Mouse (Mus musculus) MN1 (cell line): ENCODE measurements at regions not wholly inside any gene's neighbourhood (a gene's known extent, or its start where the extent isn't known, plus 50 kb on each side); places are given as distances from the start of the nearest gene placed in this dataset.

Experiments used
- DNase-seq: peaks from one replicate; pipeline ENCODE4 v3.0.0-alpha.2; 2016; ENCODE audit warnings: low spot score

- DNase-seq: no peak
Measured at GRCm38 (mm10) chr10:122386748-122387147, 61.6 kb upstream of the Avpr1a start.

- DNase-seq: no peak
Measured at GRCm38 (mm10) chr10:122379661-122380344, 68.5 kb upstream of the Avpr1a start.

DNA sequence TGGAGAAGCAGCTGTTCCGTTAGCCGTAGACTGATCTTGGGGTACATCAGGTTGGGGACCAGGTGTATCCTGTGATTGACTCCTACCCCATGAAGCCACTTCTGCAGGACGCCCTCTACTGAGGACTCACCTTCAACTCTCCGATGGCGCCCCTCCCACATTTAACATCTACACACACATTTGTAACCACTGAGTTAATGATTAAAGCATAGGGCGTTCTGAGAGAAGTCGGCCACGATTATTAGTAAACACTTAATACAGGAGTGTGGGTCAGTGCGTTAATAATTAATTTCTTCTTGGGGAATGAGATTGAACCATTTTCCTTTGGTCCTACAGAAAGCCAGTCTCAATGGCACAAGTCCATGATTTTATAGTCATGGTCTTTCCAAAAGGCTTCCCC is 105.0 kb upstream of the Avpr1a start:
- no peak for DNase-seq

DNA sequence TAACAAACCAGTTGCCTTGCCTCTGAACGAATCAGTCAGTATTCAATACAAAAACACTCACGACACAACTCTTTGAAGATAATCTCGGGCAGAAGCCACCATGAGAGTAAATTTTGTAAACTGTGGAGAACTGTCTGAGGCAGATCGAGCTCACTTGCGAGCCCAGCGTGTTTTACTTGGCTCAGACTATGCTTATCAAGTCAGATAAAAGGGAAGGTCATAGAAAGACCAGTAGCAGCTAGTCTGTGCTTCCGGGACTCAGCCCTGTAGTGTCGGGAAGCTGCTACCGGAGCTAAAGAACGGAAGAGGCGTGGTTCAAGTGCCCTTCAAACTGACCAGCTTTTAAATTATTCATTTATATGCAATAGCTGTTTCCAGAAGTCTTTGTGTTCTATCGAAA is 105.9 kb upstream of the Avpr1a start:
- DNase-seq: no peak

GRCm38 (mm10) chr10:122326851-122327250 is 121.4 kb upstream of the Avpr1a start:
- DNase-seq: no peak

- DNase-seq: peak; percentile 24
Measured at GRCm38 (mm10) chr10:122318886-122319285, 129.4 kb upstream of the Avpr1a start.

GRCm38 (mm10) chr10:122310646-122311193 is 137.6 kb upstream of the Avpr1a start:
- no peak for DNase-seq

DNA sequence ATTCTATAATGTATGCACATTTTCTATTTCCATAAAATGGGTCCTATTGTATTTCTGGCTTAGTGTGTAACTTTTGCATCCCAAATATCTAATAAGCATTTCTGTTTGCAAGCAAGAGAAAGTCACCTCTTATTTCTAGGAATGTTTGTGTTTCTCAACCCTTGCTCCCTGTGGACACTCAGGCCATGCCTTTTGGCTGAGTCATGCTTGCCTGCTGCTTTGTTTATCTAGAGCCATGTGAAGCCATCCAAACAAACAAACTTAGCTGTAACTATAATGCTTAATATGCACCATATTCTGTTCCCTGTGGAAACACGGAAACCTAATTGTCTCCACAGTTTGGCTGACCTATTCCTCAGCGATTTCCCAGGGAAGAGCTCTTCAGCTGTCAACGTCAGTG is 139.6 kb upstream of the Avpr1a start:
- no peak for DNase-seq

GRCm38 (mm10) chr10:122302259-122302658 is 146.0 kb upstream of the Avpr1a start:
- no peak for DNase-seq

DNA sequence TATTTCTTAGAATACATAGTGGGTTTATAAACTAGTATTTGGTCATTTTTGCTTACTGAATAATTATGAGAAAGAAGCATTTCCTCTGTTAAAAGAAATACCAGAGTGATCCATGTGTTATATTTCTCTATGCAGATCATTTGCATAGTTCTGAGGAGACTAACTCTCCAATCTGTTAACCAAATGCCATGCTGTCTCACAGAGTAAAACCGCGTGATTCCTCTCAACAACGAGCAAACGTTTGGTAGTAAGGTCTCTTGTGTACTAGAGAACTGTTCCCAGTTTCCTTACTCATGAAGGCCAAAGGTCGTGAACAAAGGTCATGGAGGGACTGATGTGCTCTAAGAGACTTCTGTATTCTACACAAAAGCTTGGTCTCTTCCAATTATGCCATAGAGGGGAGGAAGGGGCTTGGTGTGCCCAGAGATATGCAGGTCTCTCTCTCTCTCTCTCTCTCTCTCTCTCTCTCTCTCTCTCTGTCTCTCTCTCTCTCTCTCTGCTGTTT is 152.3 kb upstream of the Avpr1a start:
- DNase-seq: no peak

DNA sequence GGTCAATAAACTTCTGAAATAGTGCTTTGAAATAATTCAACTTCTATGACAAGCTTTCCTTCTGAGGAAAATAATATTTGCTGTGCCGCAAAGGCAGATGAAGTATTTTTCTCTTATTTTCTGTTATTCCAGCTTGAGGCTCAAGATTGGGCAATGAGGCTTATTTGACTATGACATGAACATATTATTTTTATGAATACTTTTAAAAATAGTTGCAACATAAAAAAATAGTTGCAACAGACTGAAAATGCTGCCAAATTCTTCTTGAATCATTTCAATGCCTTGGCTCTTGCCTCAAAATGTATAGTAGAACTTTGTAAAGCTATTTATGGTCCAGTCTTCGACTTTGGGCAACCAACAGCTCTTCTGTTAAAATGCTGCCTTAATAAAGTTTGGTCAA is 156.7 kb upstream of the Avpr1a start:
- no peak for DNase-seq

GRCm38 (mm10) chr10:122291091-122291490 is 157.2 kb upstream of the Avpr1a start:
- no peak for DNase-seq

DNA sequence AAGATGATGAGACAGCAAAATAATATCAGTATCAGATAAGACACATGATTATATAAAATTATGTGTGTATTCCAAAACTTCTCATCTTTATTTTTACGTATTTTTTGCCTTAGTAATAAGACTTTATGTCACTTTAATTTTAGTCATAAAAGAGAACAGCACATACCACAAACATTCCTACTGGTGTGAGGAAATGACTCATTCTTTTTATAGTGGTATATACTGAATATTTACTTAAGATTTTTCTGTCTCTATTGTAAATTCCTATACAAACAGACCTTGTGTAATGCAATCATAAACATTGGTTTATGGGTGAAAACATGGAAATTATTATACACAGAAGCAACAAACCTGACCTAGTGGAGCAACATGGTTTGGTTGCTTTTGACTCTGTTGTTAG is 173.4 kb upstream of the Avpr1a start:
- DNase-seq: no peak

- no peak for DNase-seq
Measured at GRCm38 (mm10) chr10:122274181-122274580, 174.1 kb upstream of the Avpr1a start.

DNA sequence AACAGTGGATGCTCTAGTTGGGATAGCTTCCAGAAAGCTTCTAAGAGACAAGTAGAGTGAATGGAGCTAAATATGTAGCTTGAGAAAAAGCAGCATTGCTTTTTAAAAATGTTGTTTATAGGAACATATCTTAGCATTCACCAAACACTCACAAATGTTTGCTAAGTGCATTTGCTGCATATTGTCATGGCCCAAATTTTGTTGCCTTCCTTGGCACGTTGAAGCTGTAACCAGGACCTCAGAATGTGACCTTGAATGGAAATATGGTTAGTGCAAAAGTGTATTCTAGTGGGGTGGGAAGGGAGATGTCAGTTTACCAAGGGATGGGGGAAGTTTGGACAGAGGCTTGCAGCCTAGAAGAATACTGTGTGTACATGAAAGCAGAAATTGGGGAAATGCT is 166.9 kb upstream of the Rxylt1 start:
- DNase-seq: no peak

DNA sequence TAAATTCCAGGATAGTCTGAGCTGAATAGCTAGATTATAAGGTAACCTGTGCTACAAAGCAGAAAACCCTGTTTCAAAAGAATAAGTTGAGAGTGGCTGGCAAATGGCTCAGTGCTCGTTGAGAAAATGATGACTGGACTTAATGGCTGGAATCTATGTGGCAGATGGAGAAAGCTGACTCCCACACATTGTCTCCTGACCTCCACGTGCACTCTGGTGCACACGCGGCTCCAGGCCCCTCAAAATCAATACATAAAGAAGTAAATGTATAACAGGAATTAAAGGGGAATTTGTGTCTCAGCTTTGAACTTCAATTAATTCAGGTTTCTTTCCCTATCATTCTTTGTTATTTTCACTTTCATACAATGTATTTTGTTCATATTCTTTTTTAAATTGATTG is 162.2 kb upstream of the Rxylt1 start:
- DNase-seq: no peak

DNA sequence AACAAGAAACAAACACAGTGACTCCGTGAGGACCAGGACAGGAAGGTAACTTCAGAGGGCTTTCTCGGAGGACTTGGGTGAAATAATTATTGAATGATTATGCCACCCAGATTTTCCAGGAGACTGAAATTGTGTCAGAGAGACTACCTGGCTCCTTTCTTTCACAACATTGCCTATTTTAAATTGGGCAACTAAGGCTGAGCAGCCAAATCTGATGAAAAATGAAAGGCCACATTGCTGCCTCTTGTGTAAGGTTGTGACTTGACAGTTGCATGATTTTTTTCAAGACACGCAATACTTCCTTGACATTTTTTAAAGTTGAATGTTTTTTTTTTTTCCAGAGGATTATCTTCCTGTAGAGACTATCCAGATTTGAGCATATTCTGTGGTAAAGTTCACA is 161.5 kb upstream of the Rxylt1 start:
- no peak for DNase-seq

DNA sequence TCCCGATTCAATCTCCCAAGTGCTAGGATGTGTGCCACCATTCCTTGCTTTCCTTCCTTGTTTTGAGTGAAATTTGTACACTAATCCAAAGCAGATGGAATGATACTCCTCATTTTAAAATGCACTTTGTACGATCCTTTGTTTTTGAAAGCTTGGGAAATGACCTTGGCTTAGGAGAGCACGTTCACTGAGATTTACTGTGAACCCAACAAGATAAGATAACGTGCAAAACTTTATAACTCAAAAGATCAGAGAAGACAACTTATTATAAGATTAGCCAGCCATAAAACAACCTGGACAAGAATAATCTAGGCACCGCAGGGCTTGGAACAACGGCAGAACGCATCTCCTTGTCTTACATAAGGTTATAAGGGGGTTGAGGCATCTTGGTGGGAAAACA is 134.6 kb upstream of the Rxylt1 start:
- no peak for DNase-seq

DNA sequence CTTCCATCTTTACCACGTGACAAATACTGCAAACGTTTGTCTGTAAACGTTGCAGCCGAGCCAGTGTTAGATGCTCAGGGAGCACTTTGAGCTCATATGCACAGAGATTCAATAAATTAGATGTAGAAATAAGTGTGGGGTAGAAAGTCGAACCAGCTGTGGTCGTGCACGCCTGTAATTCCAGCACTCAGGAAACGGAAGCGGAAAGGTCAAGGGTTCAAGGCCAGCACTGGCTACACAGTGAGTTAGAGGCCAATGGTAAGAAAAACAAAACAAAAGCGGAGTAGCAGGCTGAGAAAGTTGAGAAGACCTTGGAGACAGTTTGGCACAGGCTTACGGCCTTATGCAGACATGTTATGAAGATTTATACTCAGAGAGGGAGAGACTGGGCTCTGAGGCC is 133.6 kb upstream of the Rxylt1 start:
- DNase-seq: no peak

DNA sequence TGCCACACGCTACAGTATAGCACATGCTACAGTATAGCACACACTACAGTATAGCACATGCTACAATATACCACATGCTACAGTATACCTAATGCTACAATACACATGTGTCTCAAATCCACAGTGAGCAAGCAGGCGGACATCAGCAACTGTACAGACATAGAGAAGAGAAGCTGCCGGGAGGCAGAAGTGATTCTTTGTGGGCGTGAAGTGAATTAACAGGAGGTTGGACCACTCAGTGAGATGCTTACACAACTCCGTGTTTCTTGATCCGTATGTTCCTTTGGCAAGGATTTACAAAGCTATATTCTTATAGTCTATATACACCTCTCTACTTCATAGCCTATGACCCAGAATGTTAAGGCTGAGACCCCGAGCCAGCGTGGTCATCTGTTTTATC is 128.5 kb upstream of the Rxylt1 start:
- DNase-seq: no peak

GRCm38 (mm10) chr10:122223076-122223475 is 125.9 kb upstream of the Rxylt1 start:
- no peak for DNase-seq

- no peak for DNase-seq
Measured at GRCm38 (mm10) chr10:122217594-122217993, 120.4 kb upstream of the Rxylt1 start.

- DNase-seq: no peak
Measured at GRCm38 (mm10) chr10:122199791-122200190, 102.6 kb upstream of the Rxylt1 start.

GRCm38 (mm10) chr10:122197703-122198102 is 100.5 kb upstream of the Rxylt1 start:
- DNase-seq: no peak
